Mouse (Mus musculus) limb, embryonic 13.5 days (tissue): Measurements from ENCODE around the gene Amacr. TPM values are rescaled to one million over a fixed set of nuclear protein-coding genes. Genes with fewer than 3 reads are reported as not detected.

Experiments
- ATAC-seq: fragments of 200-750 bp; cut with Nextera tagmentation; 2 replicates; pipeline ENCODE4 v1.8.0; 2017; ENCODE audit warnings: low read depth, moderate number of reproducible peaks, moderate TSS enrichment; ENCODE audit not compliant: low FRiP score
- H3K27ac ChIP-seq: fragments of 300-500 bp; sonication (generic); 2 replicates; pipeline ENCODE4 v1.5.1; 2015; ENCODE audit warnings: inconsistent platforms, mild to moderate bottlenecking, moderate library complexity
- H3K27me3 ChIP-seq: fragments of 300-500 bp; sonication (generic); 2 replicates; pipeline ENCODE4 v1.6.1; 2015; ENCODE audit warnings: mild to moderate bottlenecking, inconsistent platforms
- H3K36me3 ChIP-seq: fragments of 300-500 bp; sonication (generic); 2 replicates; pipeline ENCODE4 v1.6.1; 2015; ENCODE audit warnings: inconsistent platforms, mild to moderate bottlenecking, moderate library complexity
- H3K4me1 ChIP-seq: fragments of 300-500 bp; sonication (generic); 2 replicates; pipeline ENCODE4 v1.6.1; 2015; ENCODE audit warnings: inconsistent platforms
- H3K4me2 ChIP-seq: fragments of 300-500 bp; sonication (generic); replicated peaks from 2 replicates; pipeline ENCODE4 v1.6.1; 2015; ENCODE audit warnings: inconsistent platforms, mild to moderate bottlenecking, moderate library complexity
- H3K4me3 ChIP-seq: fragments of 300-500 bp; sonication (generic); 2 replicates; pipeline ENCODE4 v1.5.1; 2015; ENCODE audit warnings: moderate library complexity, mild to moderate bottlenecking, inconsistent platforms
- H3K9ac ChIP-seq: fragments of 300-500 bp; sonication (generic); 2 replicates; pipeline ENCODE4 v1.6.1; 2015; ENCODE audit warnings: mild to moderate bottlenecking, inconsistent platforms
- H3K9me3 ChIP-seq: fragments of 300-500 bp; sonication (generic); 2 replicates; pipeline ENCODE4 v1.6.1; 2016; ENCODE audit warnings: inconsistent platforms
- WGBS: fragments of 180-500 bp; shearing (Covaris S2); methylation state at CpG from one replicate; pipeline ENCODE4 v1.1.7; 2015; 5-methylcytosine and 5-hydroxymethylcytosine counted together
- polyA plus RNA-seq: library from polyadenylated mRNA; unstranded; fragments of >200 nt; fragmentation: Nextera tagmentation; extraction: Ambion mirVana; gene quantifications from 2 replicates; pipeline ENCODE4 v1.2.1, GENCODE M21; 2015

Amacr gene
- polyA plus RNA-seq, 1 experiment from 2014 or later, result 21.3 TPM

DNA sequence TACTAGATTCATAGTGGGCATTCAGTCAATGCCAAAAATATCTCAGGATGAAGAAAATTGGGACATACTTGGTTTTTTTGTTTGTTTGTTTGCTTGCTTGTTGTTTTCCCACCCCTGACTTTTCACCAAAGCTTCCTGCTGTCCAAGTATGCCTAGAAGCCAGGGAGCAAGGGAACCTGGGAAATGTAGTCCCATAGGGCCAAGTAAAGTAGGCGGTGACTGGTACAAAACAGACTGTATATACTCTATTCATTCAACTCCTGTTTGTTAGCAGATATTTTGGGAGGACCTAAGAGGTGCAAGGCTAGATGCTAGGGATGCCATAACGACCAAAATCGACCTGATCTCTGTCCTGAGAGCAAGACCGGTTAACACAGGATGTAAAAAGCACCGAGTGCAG lies 18.3 kb downstream of the Amacr start:
- Histone ChIP-seq H3K4me2 (no peak overlapping the region), H3K4me1 (no peaks in the 10 kb centered on the region), H3K27me3 (no peaks in the 10 kb centered on the region), H3K36me3 (peaks cover 13% of the 10 kb centered on the region), H3K4me3 (no peak overlapping the region), H3K27ac (no peak overlapping the region), H3K9ac (no peak overlapping the region), H3K9me3 (no peaks in the 10 kb centered on the region)
- no peak for ATAC-seq
- 55% methylated on average over 5 of the region's 5 CpGs for WGBS

DNA sequence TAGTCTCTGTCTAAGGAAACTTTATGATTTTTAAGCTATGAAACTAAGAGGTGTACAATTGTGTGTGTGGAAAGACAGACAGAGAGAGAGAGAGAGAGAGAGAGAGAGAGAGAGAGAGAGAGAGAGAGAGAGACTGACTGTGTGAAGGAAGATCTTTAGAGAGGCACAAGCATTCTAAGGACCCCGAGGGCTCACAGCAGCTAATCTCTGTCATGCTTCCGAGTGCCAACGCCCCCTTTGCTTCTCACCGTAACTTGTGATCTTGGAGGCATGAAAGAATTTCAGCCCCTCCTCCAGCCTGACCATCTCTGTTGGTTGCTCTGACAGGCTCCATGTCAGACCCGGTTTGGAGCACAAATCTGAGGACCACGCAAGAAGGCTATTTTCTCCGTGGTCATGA lies 18.9 kb downstream of the Amacr start, which contains the start of gene Slc45a2:
Gene Slc45a2, plus strand, starts transcription at position 301 of the 400 bp plus-strand sequence.
- no peak within 1 kb of the TSS for H3K4me2 ChIP-seq
- WGBS, result 62% methylated on average over 7 of the region's 7 CpGs
- H3K9me3 ChIP-seq, result no peaks in the 10 kb centered on the region
- no peaks in the 10 kb centered on the region for H3K4me1 ChIP-seq
- H3K4me3 ChIP-seq, result no peak within 1 kb of the TSS
- H3K36me3 ChIP-seq, result peaks cover 9% of the 10 kb centered on the region; the same call in 1 of the 2 replicates
- no peaks in the 10 kb centered on the region for H3K27me3 ChIP-seq
- no peak within 1 kb of the TSS for H3K9ac ChIP-seq
- no peak within 1 kb of the TSS for H3K27ac ChIP-seq
- no peak for ATAC-seq

DNA sequence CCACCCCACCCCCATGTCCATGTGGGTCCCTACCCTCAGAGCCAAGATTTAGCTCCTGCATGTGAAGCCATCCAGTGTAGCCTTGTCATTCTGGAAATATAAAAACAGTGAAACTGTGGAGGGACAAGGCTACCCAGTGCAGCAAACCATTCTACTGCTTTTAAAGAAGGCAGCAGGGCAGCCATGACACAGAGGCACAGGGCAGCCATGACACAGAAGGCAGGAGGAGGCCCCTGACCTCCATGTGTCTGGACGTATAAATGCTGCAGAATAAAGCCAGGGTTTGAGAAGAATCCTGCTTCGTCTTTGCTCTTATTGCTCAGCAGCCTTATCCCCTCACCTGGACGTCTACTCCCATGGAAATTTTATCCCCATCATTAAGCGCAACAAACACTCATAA lies 22.2 kb downstream of the Amacr start:
- no peaks in the 10 kb centered on the region for H3K36me3 ChIP-seq
- WGBS, result 81% methylated on average over 4 of the region's 4 CpGs
- H3K4me1 ChIP-seq, result no peaks in the 10 kb centered on the region
- no peak overlapping the region for H3K4me3 ChIP-seq
- H3K27ac ChIP-seq, result no peak overlapping the region
- no peaks in the 10 kb centered on the region for H3K9me3 ChIP-seq
- H3K4me2 ChIP-seq, result no peak overlapping the region
- no peak overlapping the region for H3K9ac ChIP-seq
- H3K27me3 ChIP-seq, result no peaks in the 10 kb centered on the region
- ATAC-seq, result no peak

DNA sequence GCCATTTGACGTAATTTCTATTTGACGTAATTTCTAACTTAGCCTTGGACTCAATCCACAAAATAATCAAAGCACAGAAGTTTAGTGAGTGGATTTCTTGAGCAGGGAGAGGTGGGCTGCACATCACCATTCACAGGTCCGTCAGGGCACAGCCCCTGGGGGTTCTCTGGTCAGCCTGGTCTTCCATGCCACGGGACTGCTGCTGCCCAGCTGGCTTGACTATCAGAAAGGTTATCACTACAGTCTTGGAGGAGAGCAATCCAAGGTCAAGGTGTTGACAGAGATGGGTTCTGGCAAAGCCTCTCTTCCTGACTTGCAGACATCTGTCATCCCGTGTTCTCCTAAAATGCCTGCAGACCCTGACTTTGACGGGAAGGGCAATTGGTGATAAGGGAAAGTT lies 23.1 kb downstream of the Amacr start:
- ATAC-seq, result no peak
- H3K4me1 ChIP-seq, result no peaks in the 10 kb centered on the region

DNA sequence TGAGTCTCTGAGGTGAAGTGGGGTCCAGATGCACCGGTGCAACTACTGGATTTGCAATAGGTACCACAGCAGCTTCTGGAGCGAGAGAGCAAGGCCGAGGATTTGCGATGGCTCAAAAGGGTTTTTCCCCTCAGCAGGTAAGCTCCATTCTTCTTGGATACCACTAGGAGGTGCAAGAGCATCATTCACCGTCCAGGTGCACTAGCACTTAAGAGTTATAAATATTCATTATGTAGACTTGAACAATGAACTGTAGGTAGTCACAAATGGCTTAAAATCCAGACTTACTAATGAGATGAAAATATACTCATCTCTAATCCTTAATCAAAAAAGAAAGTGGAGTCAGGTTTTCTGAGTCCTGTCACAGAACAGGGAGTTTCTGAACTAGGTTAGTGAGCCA lies 27.2 kb downstream of the Amacr start:
- H3K27ac ChIP-seq, result no peak overlapping the region
- H3K36me3 ChIP-seq, result no peaks in the 10 kb centered on the region
- H3K9ac ChIP-seq, result no peak overlapping the region
- ATAC-seq, result no peak
- no peak overlapping the region for H3K4me2 ChIP-seq
- H3K9me3 ChIP-seq, result no peaks in the 10 kb centered on the region
- H3K4me1 ChIP-seq, result no peaks in the 10 kb centered on the region
- 22% methylated on average over 5 of the region's 5 CpGs for WGBS
- no peaks in the 10 kb centered on the region for H3K27me3 ChIP-seq
- no peak overlapping the region for H3K4me3 ChIP-seq

More for the DNA sequence above, 23.1 kb downstream of the Amacr start:
- H3K27ac ChIP-seq, result no peak overlapping the region
- H3K4me2 ChIP-seq, result no peak overlapping the region
- H3K4me3 ChIP-seq, result no peak overlapping the region
- no peaks in the 10 kb centered on the region for H3K27me3 ChIP-seq
- no peak overlapping the region for H3K9ac ChIP-seq
- H3K36me3 ChIP-seq, result no peaks in the 10 kb centered on the region
- no peaks in the 10 kb centered on the region for H3K9me3 ChIP-seq
- WGBS, result 76% methylated on average over 6 of the region's 6 CpGs

DNA sequence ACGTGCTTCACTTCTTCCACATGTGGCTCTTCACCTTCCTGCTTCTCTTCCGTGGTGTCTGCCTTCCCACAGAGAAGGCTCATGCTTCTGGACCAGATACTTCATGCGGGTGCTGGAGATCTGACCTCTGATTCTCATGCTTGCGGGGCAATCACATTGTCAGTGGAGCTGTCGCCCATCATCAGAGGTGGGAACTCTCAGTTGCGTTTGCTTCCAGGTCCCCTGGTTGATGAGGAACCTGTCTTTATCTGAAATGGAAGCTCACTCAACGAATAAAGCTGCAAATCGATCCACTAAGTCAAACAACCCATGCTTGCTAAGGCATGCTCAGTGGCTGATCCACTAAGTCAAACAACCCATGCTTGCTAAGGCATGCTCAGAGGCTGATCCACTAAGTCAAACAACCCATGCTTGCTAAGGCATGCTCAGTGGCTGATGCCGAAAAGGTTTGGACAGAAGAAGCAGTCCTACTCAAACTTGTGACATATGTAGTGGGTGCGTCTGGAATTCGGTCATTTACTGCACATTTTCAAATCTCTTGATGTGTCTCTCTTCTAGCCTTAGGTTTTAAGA lies 29.5 kb downstream of the Amacr start:
- Histone ChIP-seq H3K27me3 (no peaks in the 10 kb centered on the region), H3K4me3 (no peak overlapping the region), H3K4me1 (no peaks in the 10 kb centered on the region), H3K4me2 (no peak overlapping the region), H3K9me3 (no peaks in the 10 kb centered on the region), H3K36me3 (no peaks in the 10 kb centered on the region), H3K9ac (no peak overlapping the region), H3K27ac (no peak overlapping the region)
- WGBS, result 87% methylated on average over 11 of the region's 11 CpGs
- ATAC-seq, result no peak

DNA sequence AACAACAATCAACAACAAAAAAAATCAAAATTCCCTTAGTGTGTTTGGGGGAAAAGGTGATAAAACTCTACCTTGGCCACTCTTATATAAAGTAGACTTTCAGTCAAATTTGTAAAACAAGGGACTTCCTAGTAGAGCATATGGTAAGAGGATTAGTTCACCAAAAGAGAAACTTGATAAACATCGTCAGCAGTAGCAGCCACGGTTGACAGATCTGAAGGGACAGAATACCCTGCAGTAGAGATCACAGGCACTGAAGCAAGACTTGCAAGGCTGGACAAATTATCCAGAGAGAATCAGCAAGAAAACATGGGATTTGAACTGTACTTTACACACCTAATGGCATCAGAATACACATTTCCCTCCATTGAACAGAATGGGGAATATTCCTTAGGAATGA lies 33.4 kb downstream of the Amacr start:
- Histone ChIP-seq H3K36me3 (no peaks in the 10 kb centered on the region), H3K4me2 (no peak overlapping the region), H3K9me3 (no peaks in the 10 kb centered on the region), H3K9ac (no peak overlapping the region), H3K4me1 (no peaks in the 10 kb centered on the region), H3K27ac (no peak overlapping the region), H3K27me3 (no peaks in the 10 kb centered on the region), H3K4me3 (no peak overlapping the region)
- WGBS, result 67% methylated on average over 2 of the region's 2 CpGs
- ATAC-seq, result no peak

DNA sequence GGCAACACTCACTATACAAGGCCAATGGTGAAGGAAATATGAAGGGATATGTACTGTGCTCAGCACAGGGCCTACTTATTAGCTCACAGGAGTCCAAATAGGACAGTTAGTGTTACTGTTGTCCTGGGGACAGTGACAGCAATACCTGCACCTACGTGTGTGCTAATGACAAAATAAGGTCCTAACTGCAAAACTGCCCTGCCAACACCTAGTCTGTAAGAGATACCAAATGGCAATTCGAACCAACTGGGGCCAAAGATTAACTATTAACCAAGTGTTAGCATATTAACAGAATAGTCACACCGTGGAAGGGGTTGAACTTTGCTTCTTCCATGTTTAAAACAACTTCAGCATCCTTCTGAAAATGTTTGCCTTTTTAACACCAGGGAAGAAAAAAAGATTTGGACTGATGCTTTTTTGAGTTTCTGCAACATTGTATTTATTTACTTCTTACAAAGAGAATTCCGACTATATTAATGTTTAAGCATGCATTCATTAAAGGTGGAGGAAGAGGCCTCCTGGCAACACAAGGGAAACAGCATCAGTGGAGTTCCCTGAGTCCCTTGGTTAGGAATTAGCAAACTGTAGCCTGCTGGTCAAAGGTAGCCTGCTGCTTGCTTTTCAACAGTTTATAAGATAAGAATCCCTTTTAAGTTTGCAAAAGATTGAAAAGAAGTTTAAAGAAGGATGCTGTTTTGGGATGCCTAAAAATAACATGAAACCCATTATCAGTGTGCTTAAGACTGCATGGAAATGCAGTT lies 45.4 kb downstream of the Amacr start:
- H3K36me3 ChIP-seq, result no peaks in the 10 kb centered on the region
- H3K4me1 ChIP-seq, result peaks cover 11% of the 10 kb centered on the region; the same call in 1 of the 2 replicates
- no peak overlapping the region for H3K9ac ChIP-seq
- WGBS, result 71% methylated on average over 4 of the region's 4 CpGs
- H3K27me3 ChIP-seq, result peaks cover 5% of the 10 kb centered on the region; the same call in 1 of the 2 replicates
- no peak overlapping the region for H3K27ac ChIP-seq
- no peaks in the 10 kb centered on the region for H3K9me3 ChIP-seq
- no peak for ATAC-seq
- no peak overlapping the region for H3K4me2 ChIP-seq
- H3K4me3 ChIP-seq, result no peak overlapping the region

DNA sequence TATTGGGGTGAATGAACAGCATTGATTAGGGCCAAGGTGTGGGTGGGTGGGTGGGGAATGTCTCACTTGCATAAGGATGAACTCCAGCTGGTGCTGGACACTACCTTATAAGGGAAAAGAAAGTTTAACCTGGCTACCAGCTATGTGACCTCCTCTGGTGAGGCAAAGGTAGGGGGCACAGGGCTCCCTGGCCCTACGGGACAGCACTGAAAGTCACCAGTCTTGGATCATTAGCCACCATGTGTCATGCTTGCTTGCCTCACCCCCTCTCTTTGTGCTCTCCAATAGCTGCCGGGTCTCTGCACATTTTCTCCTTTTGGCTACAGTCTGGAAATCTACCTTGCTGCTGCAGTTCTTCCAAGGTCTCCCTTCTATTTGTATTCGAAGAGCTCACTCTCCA lies 48.6 kb downstream of the Amacr start:
- Histone ChIP-seq H3K4me3 (no peak overlapping the region), H3K27me3 (peaks cover 30% of the 10 kb centered on the region), H3K4me2 (no peak overlapping the region), H3K4me1 (no peaks in the 10 kb centered on the region), H3K27ac (no peak overlapping the region), H3K36me3 (no peaks in the 10 kb centered on the region), H3K9me3 (no peaks in the 10 kb centered on the region), H3K9ac (no peak overlapping the region)
- ATAC-seq, result no peak
- 88% methylated on average over 3 of the region's 3 CpGs for WGBS

DNA sequence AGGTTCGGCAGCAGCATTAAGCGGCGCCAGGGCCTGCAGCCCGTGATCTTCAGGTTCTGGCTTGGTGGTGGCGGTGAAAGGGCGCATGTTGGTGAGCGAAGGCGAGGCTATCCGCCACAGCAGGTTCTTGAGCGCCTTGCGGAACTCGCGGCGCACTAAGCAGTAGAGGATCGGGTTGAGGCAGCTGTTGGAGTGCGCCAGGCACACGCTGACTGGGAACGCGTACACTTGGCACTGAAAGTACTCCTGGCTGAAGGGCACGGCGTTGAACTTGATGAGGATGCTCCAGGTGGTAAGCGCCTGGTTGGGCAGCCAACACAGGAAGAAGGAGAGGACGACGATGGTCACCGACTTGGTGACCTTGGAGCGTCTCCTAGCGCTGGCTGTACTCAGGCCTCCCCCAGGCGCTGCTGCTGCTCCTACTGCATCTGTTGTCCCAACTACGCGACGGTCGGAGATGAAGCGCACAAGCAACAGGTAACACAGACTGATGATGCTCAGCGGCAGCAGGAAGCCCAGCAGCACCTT lies 54.5 kb downstream of the Amacr start:
- peaks cover 62% of the 10 kb centered on the region for H3K27me3 ChIP-seq
- H3K9ac ChIP-seq, result peak overlapping the region; percentile 54; the same call in 1 of the 2 replicates
- peaks cover 28% of the 10 kb centered on the region for H3K4me1 ChIP-seq
- WGBS, result 6% methylated on average over 34 of the region's 34 CpGs
- H3K4me2 ChIP-seq, result peak overlapping the region; percentile 76
- H3K27ac ChIP-seq, result no peak overlapping the region
- H3K36me3 ChIP-seq, result no peaks in the 10 kb centered on the region
- no peaks in the 10 kb centered on the region for H3K9me3 ChIP-seq
- peak overlapping the region; percentile 46 for H3K4me3 ChIP-seq
- no peak for ATAC-seq

DNA sequence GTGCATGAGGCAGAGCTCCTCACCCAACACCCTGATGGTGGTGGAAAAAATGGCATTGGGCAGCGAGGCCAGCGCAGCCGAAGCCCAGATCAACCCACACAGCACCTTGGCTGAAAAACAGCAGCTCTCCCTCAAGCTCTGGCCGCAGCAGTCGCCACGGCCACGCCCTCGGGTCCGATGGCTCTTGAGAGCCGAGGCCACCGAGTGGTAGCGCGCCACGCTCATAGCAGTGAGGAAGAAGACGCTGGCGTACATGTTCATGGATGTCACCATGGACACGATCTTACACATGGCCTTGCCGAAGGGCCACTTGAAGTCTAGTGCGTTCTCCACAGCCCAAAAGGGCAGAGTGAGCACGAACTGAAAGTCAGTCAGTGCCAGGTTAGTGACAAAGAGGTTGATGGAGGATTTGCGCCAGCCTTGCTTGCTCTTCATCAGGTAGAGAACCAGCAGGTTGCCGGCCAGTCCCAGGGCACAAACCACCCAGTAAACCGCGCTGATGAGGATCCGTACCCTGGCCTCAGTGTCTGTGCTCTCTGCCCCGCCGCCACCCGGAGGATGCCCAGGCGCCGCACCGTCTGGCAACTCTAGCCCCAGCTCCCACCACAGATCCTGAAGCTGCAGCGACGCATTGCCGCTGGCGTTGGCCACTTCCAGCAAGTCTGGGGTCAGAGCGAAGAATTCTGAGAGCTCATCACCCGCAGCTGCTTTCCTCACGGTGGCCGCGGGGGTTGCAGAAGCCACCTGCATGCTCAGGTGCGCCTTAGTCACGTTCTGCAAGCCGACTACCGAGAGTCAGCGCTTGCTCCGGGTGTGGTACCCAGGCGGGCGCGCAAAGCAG lies 55.2 kb downstream of the Amacr start:
- Histone ChIP-seq H3K4me1 (peaks cover 28% of the 10 kb centered on the region), H3K9ac (peak overlapping the region; percentile 54), H3K36me3 (no peaks in the 10 kb centered on the region), H3K4me3 (peak overlapping the region; percentile 46), H3K4me2 (peak overlapping the region; percentile 76), H3K27me3 (peaks cover 60% of the 10 kb centered on the region), H3K27ac (no peak overlapping the region), H3K9me3 (no peaks in the 10 kb centered on the region)
- ATAC-seq, result 0 out of 2 replicates have a peak, but pooled peaks have one; percentile 10
- 4% methylated on average over 49 of the region's 49 CpGs for WGBS

DNA sequence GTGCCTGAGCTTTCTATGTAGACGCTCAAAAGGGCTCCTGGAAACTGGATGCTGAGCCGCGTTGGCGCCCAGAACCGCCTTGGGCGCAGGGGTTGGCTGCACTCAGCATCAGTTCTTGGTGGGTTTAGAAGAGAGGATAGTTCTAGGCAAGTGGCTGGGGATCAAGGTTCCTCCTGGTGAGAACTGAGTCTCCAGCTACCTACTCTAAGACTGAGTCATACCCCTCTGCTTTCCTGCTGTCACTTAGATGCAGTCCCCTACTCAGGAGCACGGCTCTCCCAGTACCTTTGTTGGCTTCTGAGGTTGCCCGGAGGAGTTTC lies 55.8 kb downstream of the Amacr start:
- Histone ChIP-seq H3K9ac (peak overlapping the region; percentile 54; the same call in 1 of the 2 replicates), H3K4me1 (peaks cover 28% of the 10 kb centered on the region), H3K36me3 (no peaks in the 10 kb centered on the region), H3K27me3 (peaks cover 56% of the 10 kb centered on the region), H3K27ac (no peak overlapping the region), H3K4me2 (peak overlapping the region; percentile 76), H3K4me3 (peak overlapping the region; percentile 46), H3K9me3 (no peaks in the 10 kb centered on the region)
- ATAC-seq, result no peak; the same call in 1 of the 2 replicates
- WGBS, result 7% methylated on average over 8 of the region's 8 CpGs
